Mouse (Mus musculus): ENCODE data around the gene Eva1b. TPM values are rescaled to one million over a fixed set of nuclear protein-coding genes. Genes with fewer than 3 reads are reported as not detected.
A peak's percentile ranks its signal among the peaks of the same experiment; 100 is the strongest.

Gene Eva1b
- polyA plus RNA-seq, 2 experiments = 11.9 to 12.0 TPM

DNA sequence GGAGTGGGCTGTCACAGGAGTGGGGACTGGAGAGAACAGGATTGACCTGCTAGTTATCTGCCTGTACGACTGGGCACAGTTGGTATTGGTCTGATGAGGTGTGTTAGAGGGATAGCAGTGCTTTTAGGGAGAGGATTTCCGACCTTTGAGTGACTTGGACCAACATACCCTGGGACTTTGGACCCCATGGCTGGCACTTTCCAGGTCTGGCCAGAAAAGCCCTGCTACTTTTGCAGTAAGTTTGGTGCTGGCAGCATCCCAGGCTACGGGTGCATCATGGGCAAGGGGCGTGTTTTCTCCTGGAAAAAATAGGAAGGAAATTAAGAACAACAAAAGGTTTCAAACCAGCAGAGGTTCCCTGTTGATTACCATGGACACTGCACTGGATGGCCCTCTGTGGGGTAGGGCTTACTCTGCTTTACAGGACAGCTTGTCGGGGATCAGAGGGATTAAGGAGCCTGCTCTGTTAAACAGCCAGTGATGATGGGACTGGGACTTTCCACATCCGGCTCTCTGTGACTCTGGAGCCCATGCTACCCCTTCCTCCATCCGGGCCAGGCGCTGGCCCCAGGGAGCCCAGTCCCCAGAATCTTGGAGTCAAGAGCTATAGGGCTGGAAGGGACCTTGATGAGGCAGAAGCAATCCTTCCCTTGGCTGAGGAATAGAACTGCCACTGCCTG, 39.3 kb upstream of the Eva1b start:
- no peaks in the 10 kb centered on the region for H3K36me3 ChIP-seq (replicated peaks; ENCODE audit: control insufficient read depth, insufficient read depth, low read depth)
- WGBS (ENCODE audit: insufficient replicate concordance) = 53% methylated on average over 8 of the region's 8 CpGs
- no peak overlapping the region for H3K9ac ChIP-seq (replicated peaks)
- no peak overlapping the region for H3K27ac ChIP-seq
- peaks cover 18 to 36% of the 10 kb centered on the region in 2 experiments for H3K4me1 ChIP-seq (replicated peaks; ENCODE audit: control insufficient read depth in 2 of 2, insufficient read depth in 2 of 2, low read length in 1 of 2)
- H3K4me3 ChIP-seq (ENCODE audit: insufficient read depth in 1 of 2, low read depth in 2 of 2, low read length in 2 of 2) = no peak overlapping the region
- no peaks in the 10 kb centered on the region for H3K9me3 ChIP-seq (ENCODE audit: control insufficient read depth, low read length)
- no peaks in the 10 kb centered on the region for H3K27me3 ChIP-seq (ENCODE audit: control insufficient read depth, insufficient read depth, low read length)
- no peak for TF ChIP-seq EP300 (IDR thresholded peaks at IDR 0.05; ENCODE audit: low read depth)
- no peak for TF ChIP-seq CTCF (IDR thresholded peaks at IDR 0.05; ENCODE audit: low read depth)
- ATAC-seq (ENCODE audit: insufficient read depth) (no peak), DNase-seq (ENCODE audit: low read depth in 3 of 3, low spot score in 3 of 3) (no peak)
- no peak overlapping the region for H3K4me2 ChIP-seq (ENCODE audit: low read depth)

DNA sequence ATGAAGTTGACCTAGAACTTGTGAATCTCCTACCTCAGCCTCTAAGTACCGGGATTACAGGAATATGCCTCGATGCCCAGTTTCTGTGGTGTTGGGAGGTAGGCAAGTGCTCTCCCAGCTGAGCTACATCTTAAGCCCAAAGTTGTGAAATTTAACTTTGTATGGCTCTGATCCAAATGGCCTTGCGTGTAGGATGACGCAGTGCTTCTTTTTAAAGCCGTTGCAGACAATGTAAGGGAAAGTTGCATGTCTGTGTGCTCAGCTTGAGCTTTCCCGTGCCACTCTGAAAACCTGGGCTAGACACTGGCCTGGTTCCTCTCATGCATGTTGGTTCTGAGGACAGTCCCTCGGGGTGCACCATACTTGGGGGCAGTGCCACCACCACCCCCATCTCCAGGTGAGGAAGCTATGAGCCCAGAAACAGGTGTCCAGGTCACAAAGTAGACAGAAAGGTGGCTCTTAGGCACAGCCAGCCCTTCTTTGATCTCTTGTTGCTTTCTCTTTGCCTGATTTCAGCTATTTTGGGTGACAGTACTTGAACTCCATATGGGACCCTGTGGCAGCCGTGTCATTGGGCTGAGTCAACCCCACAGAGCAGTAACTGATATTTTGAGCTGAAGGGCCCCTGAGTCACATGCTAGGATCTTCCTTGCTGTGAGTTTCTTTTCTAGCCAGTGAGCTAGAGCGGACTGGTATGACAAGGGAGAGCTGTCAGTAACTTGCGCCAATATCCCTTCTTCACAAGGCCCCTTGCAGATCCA, 37.8 kb upstream of the Eva1b start:
- TF ChIP-seq CTCF (IDR thresholded peaks at IDR 0.05; ENCODE audit: low read depth) (no peak), EP300 (IDR thresholded peaks at IDR 0.05; ENCODE audit: low read depth) (no peak)
- Histone ChIP-seq H3K4me1 (replicated peaks; ENCODE audit: control insufficient read depth in 2 of 2, insufficient read depth in 2 of 2, low read length in 1 of 2) (peaks cover 12 to 33% of the 10 kb centered on the region in 2 experiments), H3K4me2 (ENCODE audit: low read depth) (no peak overlapping the region; the same call in 1 of the 2 replicates), H3K4me3 (ENCODE audit: insufficient read depth in 1 of 2, low read depth in 2 of 2, low read length in 2 of 2) (no peak overlapping the region), H3K27me3 (ENCODE audit: control insufficient read depth, insufficient read depth, low read length) (no peaks in the 10 kb centered on the region), H3K9ac (replicated peaks) (no peak overlapping the region), H3K36me3 (replicated peaks; ENCODE audit: control insufficient read depth, insufficient read depth, low read depth) (no peaks in the 10 kb centered on the region), H3K27ac (no peak overlapping the region), H3K9me3 (ENCODE audit: control insufficient read depth, low read length) (no peaks in the 10 kb centered on the region)
- DNase-seq (ENCODE audit: low read depth in 3 of 3, low spot score in 3 of 3) (no peak), ATAC-seq (ENCODE audit: insufficient read depth) (no peak)
- WGBS (ENCODE audit: insufficient replicate concordance) = 64% methylated on average over 10 of the region's 10 CpGs

DNA sequence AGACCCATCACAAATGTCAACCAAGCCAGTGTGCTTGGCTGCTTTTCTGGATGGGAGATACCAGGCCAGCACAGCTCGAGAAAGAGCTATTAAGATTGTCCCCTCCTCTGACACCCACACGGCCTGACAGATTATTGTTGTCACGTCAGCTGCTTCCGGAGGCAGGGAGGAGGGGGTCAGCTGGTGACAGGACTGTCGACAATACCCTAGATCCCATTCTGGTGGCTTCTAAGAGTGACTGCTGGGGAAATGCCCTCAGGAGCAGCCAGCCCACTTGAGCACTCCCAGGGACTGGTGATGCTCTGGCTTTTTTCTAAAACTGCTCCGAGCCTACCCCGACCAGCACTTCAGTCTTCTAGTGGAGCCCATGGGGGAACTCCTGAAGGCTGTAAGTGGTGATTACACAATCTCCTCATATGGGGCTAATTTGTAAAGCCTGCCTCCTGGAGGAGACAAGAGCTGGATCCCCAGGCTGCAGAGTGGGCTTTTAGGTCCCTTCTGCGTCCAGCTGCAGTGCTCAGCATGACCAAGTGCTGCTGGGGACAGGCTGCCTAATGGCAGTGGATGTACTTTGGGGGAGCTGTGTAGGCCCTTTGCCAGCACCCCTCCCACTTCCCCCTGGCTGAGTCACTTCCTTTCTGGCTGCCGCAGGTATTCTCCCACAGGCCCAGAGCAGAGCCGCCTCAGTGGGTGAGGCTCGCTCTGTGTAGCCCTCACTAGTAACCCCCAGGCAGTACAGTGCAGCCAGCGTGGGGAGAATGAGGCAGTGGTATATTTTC, 37.0 kb upstream of the Eva1b start:
- Histone ChIP-seq H3K4me2 (ENCODE audit: low read depth) (peak overlapping the region; percentile 36; the same call in 1 of the 2 replicates), H3K36me3 (replicated peaks; ENCODE audit: control insufficient read depth, insufficient read depth, low read depth) (no peaks in the 10 kb centered on the region), H3K27me3 (ENCODE audit: control insufficient read depth, insufficient read depth, low read length) (no peaks in the 10 kb centered on the region), H3K4me1 (replicated peaks; ENCODE audit: control insufficient read depth in 2 of 2, insufficient read depth in 2 of 2, low read length in 1 of 2) (peaks cover 6 to 26% of the 10 kb centered on the region in 2 experiments), H3K27ac (peak overlapping the region; percentile 11; the same call in 1 of the 2 replicates), H3K4me3 (ENCODE audit: insufficient read depth in 1 of 2, low read depth in 2 of 2, low read length in 2 of 2) (no peak overlapping the region), H3K9ac (replicated peaks) (0 out of 2 replicates have a peak overlapping the region, but pooled peaks have one; percentile 11), H3K9me3 (ENCODE audit: control insufficient read depth, low read length) (no peaks in the 10 kb centered on the region)
- WGBS (ENCODE audit: insufficient replicate concordance) = 12% methylated on average over 12 of the region's 12 CpGs
- ATAC-seq (ENCODE audit: insufficient read depth) (peak; percentile 24; the same call in 1 of the 2 replicates), DNase-seq (ENCODE audit: low read depth in 3 of 3, low spot score in 3 of 3) (no peak)
- no peak for TF ChIP-seq EP300 (IDR thresholded peaks at IDR 0.05; ENCODE audit: low read depth)
- peak; percentile 36 for TF ChIP-seq CTCF (IDR thresholded peaks at IDR 0.05; ENCODE audit: low read depth)

DNA sequence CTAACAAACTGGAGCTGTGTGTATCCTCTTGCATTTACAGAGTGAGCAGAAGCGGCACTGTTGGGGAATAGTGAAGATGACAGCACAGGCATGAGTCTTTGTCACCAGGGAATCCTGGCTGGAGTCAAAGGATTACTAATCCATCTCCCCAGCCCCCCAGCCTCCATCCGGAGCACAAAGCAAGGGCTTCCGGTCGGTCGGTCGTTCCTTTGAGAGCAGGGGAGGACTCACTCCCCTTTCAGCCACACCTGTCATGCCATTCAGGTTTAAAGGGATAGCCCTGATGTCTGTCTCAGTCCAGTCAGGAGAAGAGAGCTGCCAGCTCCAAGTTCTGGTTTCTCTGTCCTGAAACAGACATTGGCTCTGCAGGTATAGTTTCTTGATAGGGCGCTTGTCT, 36.4 kb upstream of the Eva1b start:
- DNase-seq (ENCODE audit: low read depth in 3 of 3, low spot score in 3 of 3) (no peak), ATAC-seq (ENCODE audit: insufficient read depth) (no peak)
- TF ChIP-seq EP300 (IDR thresholded peaks at IDR 0.05; ENCODE audit: low read depth) (no peak), CTCF (IDR thresholded peaks at IDR 0.05; ENCODE audit: low read depth) (no peak)
- Histone ChIP-seq H3K4me3 (ENCODE audit: insufficient read depth in 1 of 2, low read depth in 2 of 2, low read length in 2 of 2) (no peak overlapping the region), H3K27ac (no peak overlapping the region), H3K4me1 (replicated peaks; ENCODE audit: control insufficient read depth in 2 of 2, insufficient read depth in 2 of 2, low read length in 1 of 2) (peaks cover 6 to 26% of the 10 kb centered on the region in 2 experiments), H3K4me2 (ENCODE audit: low read depth) (peak overlapping the region; percentile 36; the same call in 1 of the 2 replicates), H3K36me3 (replicated peaks; ENCODE audit: control insufficient read depth, insufficient read depth, low read depth) (no peaks in the 10 kb centered on the region), H3K27me3 (ENCODE audit: control insufficient read depth, insufficient read depth, low read length) (no peaks in the 10 kb centered on the region), H3K9ac (replicated peaks) (no peak overlapping the region), H3K9me3 (ENCODE audit: control insufficient read depth, low read length) (no peaks in the 10 kb centered on the region)
- 27% methylated on average over 7 of the region's 7 CpGs for WGBS (ENCODE audit: insufficient replicate concordance)
